Mouse (Mus musculus) frontal cortex, postnatal 36 days (tissue): ENCODE measurements at regions not wholly inside any gene's neighbourhood (a gene's known extent, or its start where the extent isn't known, plus 50 kb on each side); places are given as distances from the start of the nearest gene placed in this dataset.

Experiments used
- DNase-seq, 2 experiments: peaks; one replicate each; pipeline ENCODE4 v3.0.0; 2022; ENCODE audit warnings: low spot score in 2 of 2

DNA sequence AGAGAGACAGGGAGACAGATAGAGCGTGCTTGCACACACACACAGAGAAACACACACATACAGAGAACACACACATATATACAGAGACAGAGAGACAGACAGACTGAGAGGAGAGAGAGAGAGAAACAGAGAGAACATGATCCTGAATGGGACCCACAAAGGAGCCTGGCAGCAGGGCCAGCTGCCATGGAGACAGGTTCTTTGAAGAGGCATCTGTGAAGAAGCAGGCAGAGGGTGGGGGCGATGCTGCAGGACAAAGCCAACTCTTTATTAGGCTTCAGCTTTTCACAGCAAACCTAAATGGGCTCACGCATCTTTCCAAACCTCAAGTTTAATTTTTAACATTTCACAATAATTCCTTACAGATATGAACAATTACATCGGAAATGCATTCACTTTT is 90.0 kb upstream of the Dlx2 start:
- DNase-seq = peak in 1 of 2 experiments; percentile 26

- DNase-seq = no peak
These were observed 93.7 kb upstream of the Dlx2 start for GRCm38 (mm10) chr2:71640251-71640650.

GRCm38 (mm10) chr2:71644038-71644470 is 97.5 kb upstream of the Dlx2 start:
- DNase-seq = no peak

DNA sequence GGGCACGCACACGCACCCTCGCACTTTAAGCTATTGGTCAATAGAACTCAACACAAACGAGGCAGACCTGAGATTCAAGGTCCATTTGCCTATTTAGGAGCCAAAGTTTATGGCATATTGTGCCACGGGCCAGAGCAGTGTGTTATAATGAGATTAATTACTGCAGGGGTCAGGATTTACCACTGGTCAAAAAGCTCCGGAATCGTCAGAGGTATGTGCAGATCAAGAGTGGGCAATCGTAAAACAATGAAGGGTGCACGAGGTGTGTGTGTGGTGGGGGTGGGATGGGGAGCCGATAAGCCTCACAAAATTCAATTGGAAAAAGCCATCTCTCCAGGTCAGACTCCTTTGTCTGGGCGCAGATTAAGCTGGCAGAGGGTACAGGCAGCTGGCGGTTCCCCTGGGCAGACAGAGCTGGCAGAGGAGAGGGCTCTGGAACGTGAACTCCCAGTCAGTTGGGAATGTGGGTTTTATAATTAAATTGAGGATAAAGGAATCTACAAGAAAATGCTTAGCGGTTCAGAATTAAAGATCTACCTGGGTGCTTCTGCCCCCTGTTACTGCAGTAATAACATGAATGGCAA is 97.4 kb upstream of the Itga6 start:
- no peak for DNase-seq

- DNase-seq = no peak
These were observed 93.8 kb upstream of the Itga6 start for GRCm38 (mm10) chr2:71651662-71652061.

GRCm38 (mm10) chr2:71652261-71652801 is 93.1 kb upstream of the Itga6 start:
- peak; percentile 60 to 73 for DNase-seq

GRCm38 (mm10) chr2:71654817-71655503 is 90.5 kb upstream of the Itga6 start:
- no peak for DNase-seq

GRCm38 (mm10) chr2:71655504-71656390 is 89.7 kb upstream of the Itga6 start:
- peak in 1 of 2 experiments; percentile 31 for DNase-seq

DNA sequence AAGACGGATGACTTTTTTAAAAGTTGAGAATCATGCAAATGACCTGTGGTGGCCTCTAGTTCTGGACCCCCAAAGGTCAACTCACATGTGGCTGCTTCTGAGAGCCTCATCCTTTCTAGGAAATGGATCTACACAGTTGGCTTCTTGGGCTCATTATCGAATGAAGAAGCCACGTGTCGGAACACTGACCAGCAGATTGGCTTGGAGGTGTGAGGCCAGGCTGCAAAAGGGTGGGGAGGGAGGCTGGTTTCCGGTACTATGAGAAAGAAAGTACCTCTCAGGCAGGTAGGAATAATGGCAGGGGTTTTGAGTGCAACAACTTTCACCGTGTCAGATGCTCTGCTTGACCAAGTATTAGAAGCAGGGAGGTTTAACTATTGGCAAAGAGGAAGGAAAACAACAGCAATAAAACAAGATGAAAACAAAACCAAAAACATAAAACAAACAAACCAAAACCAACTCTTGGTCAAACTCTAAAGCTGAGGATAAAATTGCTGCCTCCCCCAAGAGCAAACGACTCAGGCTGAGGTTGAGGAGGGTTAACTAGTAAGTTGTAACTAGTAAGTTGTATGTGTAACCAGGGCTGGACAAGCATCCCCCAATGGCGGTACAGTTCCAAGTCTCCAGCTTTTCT is 88.7 kb upstream of the Itga6 start:
- DNase-seq = no peak

DNA sequence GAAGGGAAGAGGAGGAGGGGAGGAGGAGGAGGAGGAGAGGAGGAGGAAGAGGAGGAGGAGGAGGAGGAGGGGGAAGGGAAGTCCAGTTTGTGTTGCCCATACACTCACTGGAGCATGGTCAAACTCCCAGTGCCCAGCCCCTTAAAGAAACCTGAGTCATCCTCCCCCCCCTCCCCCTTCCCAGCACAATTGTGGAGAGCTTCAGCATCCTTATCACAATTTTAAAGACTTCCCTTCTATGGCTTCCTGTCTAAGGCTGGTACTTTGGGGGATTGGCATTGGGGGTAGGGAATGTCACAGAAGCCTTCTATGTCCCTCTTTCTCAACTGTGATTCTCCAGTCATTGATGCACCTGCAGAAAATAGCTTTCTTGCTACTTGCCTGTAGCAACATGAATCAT is 84.0 kb upstream of the Itga6 start:
- DNase-seq = no peak

- no peak for DNase-seq
These were observed 83.4 kb upstream of the Itga6 start for GRCm38 (mm10) chr2:71661986-71662385.

GRCm38 (mm10) chr2:71663453-71663852 is 82.0 kb upstream of the Itga6 start:
- no peak for DNase-seq

DNA sequence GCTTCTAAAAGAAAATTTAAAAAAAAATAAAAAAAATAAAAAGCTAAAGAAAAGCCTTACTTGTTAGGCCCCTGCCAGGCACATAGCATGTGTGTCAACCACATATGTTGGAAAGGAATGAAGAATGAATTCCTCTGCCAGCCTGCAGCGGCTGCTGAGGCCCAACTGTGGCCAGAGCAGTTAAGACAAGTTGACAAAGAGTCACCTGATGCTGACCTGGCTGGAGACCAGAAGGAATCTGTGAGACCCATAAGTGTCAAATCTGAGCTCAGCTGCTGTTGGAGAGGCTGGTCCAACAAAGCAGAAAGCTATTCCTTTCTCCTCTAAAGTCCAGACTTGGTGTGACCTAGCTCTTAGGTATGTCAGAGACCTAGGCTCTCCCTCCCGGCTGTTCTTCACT is 78.5 kb upstream of the Itga6 start:
- no peak for DNase-seq

- peak; percentile 42 to 86 for DNase-seq
These were observed 77.7 kb upstream of the Itga6 start for GRCm38 (mm10) chr2:71667746-71668145.

DNA sequence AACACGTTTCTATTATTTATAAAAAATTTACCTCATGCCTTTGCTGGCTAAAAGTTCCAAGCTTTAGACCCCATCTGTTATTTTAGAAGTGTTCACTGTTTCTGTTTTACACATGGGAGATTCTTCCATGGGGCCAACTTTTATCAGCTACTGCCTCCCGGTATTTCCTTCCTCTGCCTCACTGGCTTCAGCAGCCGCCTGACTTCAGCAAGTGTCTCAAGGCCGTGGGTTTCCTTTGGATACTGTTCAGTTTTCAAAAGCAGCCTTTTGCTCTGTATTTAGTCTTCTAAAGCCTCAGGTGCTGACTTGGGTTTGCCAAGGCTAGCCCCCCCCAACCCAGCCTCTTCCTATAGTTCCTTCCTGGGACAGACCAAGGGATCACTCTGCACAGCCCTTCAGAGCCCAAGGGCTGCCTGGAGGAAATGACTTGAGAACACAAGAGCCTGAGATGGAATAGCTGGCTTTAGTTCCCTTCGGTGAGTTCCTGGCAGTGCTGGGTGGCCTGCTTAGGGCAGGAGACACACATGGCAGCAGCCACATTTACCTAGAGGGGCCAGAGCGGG is 75.1 kb upstream of the Itga6 start:
- no peak for DNase-seq

DNA sequence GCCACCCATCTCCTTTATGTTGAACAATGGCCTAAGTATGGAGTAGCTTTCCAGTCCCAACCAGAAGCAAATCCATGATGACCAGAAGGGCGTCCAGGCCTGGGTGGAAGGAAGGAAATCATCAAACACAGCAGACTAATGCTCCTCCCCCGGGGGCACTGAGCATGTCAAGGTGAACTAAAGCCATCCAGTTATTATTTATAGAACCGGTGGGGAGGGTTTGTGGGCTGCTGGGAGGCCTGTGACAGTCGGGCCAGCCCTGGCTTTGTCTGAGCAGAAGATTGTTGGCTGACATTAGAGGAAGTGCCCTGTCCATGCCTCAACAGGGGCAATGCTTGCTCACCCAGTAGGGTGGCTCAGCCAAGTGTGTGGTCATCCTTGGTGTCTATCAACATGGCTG is 74.5 kb upstream of the Itga6 start:
- no peak for DNase-seq

GRCm38 (mm10) chr2:71673087-71673920 is 72.1 kb upstream of the Itga6 start:
- DNase-seq = no peak

- no peak for DNase-seq
These were observed 64.7 kb upstream of the Itga6 start for GRCm38 (mm10) chr2:71680746-71681145.

GRCm38 (mm10) chr2:71681148-71681547 is 64.3 kb upstream of the Itga6 start:
- no peak for DNase-seq

- no peak for DNase-seq
These were observed 62.0 kb upstream of the Itga6 start for GRCm38 (mm10) chr2:71683375-71683774.

DNA sequence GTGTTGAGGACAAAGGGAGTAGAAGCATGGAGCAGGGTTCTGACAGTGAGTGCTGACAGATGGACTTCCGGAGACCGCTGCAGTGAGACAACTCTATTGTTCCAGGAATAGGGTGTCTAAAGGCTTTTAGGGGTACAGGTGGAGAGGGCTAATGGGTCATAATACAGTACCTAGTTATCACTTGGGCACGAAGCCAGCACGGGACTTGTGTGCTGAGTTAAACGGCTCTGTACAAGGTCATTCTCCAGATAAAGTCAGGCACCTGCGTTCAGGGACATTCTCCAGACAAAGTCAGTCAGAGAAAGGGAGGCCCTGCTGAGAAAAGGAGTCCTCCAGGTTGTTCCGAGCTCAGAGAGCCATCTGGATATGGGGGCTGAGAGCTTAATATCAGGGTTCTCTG is 60.2 kb upstream of the Itga6 start:
- no peak for DNase-seq
